Mouse (Mus musculus) thymus, adult 2 months (tissue): ENCODE measurements around the gene Card19.

Source experiments
- CTCF ChIP-seq: fragments of 200-500 bp; IDR thresholded peaks from 2 replicates; pipeline ENCODE4 v1.5.1; 2012; ENCODE audit warnings: mild to moderate bottlenecking, control low read depth, low read length, moderate library complexity, borderline replicate concordance; ENCODE audit not compliant: control insufficient read depth, poor library complexity, insufficient read depth; ENCODE audit errors: extremely low read depth
- POLR2A ChIP-seq: fragments of 200-500 bp; IDR thresholded peaks from 2 replicates; pipeline ENCODE4 v1.6.1; 2012; ENCODE audit warnings: mild to moderate bottlenecking, low read length, control low read depth, moderate library complexity; ENCODE audit not compliant: control insufficient read depth, poor library complexity, insufficient read depth; ENCODE audit errors: extremely low read depth

DNA sequence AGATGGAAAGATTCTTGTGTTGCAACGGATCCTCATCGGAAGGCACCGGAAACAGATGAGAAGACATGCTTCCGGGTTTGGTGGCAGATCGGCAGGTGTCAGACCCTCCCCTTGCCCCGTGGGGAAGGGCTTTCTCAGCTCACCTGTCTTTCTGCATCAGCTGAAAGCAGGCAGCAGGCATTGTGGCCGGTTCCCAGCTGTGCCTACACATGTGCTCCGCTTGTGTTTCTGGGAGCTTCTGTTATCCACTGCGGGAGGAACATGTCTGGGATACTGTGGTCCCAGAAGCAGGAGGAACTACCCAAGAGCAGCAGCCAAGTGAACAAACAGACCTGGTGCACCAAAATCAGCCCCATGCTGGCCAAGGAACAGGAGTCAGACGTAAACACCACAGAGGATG, 40.3 kb downstream of the Card19 start:
- no peak for TF ChIP-seq CTCF
- TF ChIP-seq POLR2A, result no peak
